Mouse (Mus musculus) cerebellum, adult 9-10 months (tissue): Measurements from ENCODE around the gene Ptch1.
A peak's percentile ranks its signal among the peaks of the same experiment; 100 is the strongest.

Source experiments
- DNase-seq: peaks from one replicate; pipeline ENCODE4 v3.0.0; 2022

Gene Ptch1

DNA sequence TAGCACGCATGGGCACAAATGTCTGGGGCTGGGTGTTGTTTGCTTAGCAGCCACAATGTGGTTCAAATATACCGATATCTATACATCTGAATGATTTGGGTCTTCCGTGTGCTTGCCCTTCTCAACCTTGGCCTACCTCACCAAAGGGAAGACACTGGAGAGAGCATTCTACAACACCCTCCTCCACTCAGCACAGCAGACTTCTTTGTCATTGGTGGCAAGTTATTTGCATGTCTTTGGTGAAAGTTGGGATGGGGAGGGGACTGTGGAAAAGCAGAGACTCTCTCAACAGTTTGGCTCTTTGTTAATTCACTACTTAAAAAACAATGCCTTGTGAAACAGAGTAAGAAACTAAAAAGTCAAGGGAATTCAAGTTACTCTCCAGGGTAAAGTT, 43.0 kb downstream of the Ptch1 start:
- no peak for DNase-seq

DNA sequence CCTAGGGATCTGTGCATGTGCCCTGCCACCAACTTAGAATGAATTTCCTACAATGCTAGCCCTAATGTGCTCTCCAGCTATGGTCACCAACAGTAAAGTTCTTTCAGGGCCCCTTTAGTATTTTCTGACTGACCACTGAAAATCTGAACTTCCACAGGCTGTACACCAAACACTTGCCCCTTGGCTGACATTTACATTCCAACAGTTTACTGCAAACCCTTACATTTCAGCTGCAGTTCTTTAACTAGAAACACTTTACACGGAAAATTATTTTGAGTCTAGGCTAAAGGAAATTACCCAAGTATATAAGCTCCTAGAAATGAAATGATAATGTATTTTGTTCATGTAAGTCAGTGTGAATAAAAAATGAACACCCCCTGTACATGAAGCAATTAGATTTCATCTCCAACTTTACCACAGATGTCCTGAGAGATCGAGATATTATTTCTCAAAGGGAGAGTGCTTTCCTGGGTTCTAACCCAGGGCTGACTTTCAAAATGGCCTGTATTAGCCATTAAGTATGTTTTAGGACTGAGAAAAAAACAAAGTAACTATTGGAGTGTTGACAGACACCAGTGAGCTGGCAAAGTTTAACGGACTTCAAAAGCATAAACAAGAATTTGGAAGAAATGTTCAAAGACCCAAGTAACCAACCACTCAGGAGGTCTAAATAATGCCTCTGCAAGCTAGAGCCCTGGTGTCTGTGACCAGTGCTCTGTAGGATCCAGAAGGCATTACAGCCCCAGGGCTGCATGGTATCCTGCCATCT, 43.6 kb downstream of the Ptch1 start:
- no peak for DNase-seq

DNA sequence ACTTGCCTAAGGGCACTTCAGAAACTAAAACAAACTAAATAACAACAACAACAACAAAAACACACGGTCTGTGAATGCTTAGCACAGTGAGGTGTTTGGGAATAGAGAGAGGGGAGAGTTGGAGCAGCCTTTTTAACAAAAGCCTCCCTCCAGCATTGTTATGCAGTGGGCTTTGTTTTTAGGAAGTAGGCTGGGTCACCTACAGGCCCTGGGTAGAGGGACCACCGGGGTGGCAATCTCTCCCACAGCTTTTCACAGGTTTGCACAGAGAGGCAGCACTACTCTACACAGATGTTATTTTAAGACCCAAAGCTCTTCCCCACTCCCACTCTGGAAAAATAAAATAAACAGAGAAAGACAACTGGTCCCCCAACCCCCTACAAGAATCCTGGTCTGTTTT, 44.5 kb downstream of the Ptch1 start:
- no peak for DNase-seq

- DNase-seq = peak; percentile 58
Measured at GRCm38 (mm10) chr13:63528164-63528675, 45.2 kb downstream of the Ptch1 start.

GRCm38 (mm10) chr13:63525571-63526197, 47.7 kb downstream of the Ptch1 start:
- DNase-seq = no peak

- peak; percentile 68 for DNase-seq
Measured at GRCm38 (mm10) chr13:63524608-63525570, 48.5 kb downstream of the Ptch1 start.

GRCm38 (mm10) chr13:63524061-63524460, 49.3 kb downstream of the Ptch1 start:
- DNase-seq = no peak

DNA sequence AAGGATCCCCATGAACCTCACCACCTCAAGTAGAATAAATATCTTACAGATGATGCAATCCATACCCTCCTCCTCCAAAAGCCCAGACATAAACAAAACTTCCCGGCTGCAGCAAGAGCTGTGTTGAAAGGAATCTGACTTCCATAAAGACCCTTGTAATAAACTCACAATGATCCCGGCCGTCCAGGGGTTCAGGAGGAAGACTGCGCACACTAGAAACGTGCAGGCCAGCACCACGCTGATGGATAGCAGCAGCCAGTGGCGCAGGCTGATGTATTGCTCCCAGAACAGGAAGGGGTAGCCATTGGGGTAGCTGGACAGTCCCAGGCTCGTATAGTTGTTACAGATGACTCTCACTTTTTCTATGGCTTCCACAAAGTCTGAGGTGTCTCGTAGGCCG, 50.6 kb downstream of the Ptch1 start:
- no peak for DNase-seq

GRCm38 (mm10) chr13:63520110-63520509, 53.3 kb downstream of the Ptch1 start:
- DNase-seq = no peak

- no peak for DNase-seq
Measured at GRCm38 (mm10) chr13:63516535-63516934, 56.9 kb downstream of the Ptch1 start.

- DNase-seq = no peak
Measured at GRCm38 (mm10) chr13:63515542-63515941, 57.9 kb downstream of the Ptch1 start.

DNA sequence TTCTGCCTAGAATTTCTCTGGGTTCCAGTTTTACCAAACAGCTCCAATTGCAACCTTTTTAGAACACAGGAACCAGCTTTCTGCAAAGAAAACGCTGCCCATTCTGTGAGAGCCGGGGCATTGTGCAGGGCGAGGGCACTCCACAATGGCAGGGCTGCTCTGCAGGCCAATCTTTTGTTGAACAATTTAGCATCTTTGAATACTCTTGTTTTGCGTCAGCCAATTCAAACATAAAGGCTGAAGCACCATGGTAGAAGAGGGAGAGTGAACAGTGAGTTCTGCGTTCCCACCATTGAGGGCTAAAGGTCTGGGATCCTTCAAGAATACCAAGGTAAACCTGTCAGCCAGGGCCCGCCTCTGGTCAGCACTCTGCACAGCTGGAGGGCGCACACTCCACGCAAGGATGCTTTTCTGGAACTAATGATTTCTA, 58.5 kb downstream of the Ptch1 start:
- no peak for DNase-seq

GRCm38 (mm10) chr13:63513374-63514098, 59.9 kb downstream of the Ptch1 start:
- DNase-seq = no peak

- DNase-seq = no peak
Measured at GRCm38 (mm10) chr13:63512411-63512810, 61.0 kb downstream of the Ptch1 start.

- DNase-seq = no peak
Measured at GRCm38 (mm10) chr13:63507821-63508220, 65.6 kb downstream of the Ptch1 start.

DNA sequence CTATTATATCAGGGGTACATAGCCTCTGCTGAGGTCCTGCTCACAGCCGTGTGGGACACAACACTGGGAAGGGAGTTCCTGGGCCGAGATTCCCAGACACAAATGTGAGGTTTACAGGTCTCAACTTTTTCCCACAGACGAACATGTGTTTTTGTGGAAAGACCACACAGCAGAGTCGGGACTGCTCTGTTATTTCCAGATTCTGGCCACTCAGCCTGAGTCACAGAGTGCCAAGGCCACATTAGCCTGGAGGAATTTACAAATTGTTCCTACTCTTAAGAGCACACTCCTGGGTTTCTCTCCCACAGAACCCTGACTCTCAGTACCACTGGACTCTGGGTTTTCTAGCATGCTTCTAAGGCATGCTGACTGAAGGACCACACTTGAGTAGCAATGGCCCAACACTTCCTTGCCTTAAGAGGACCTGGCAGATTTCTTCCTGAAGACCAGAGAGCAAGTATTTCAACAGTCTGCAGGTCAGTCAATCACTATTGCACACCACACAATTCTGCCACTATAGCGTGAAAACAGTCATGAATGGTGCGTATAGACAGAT, 66.3 kb downstream of the Ptch1 start:
- DNase-seq = no peak

- no peak for DNase-seq
Measured at GRCm38 (mm10) chr13:63506364-63506763, 67.0 kb downstream of the Ptch1 start.

- DNase-seq = no peak
Measured at GRCm38 (mm10) chr13:63502391-63502790, 71.0 kb downstream of the Ptch1 start.

- DNase-seq = no peak
Measured at GRCm38 (mm10) chr13:63499489-63499888, 73.9 kb downstream of the Ptch1 start.

DNA sequence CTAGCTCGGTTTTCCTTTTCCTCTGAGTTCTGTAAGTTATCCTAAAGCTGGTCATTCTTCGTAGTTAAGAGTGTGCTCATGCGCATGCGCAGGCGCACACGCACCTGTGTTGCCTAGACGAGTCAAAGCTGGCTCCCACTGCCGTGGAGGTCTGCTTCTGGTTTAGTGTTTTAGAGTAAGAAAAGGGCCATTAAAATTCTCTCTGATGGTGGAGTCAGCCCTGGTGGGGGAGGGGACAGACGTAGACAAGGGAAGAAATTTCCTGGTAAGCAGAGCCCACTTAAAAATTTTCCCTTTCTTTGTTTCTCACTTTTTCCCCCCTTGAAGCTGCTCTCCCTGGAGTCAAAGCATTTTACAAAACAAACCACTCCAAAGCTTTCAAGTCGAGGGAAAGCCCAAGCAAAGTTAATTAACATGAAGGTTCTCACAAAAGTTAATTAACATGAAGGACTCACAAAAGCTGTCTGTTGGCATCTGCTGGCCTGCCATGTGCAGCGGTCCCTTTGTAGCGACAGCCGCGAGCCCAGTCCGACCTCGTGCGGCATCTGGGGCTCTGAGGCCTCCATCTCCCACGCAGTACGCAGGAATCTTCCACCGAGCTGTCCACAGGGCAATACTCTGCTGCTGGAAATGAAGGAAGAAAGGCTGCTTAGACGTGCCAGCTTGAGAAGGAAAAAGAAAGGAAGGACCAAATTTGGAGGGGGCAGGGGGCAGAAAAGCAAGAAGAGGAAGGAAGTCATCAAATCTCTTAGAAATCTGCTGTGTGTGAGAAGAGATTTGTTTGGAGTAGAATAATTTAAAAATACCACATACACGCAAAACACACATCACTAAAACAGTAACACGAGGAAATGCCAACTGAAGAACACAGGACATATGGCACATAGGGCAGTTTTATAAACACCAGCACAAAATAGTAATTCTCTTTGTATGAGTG, 76.5 kb downstream of the Ptch1 start, which contains the start of gene Fancc:
Fancc (minus strand) TSS at position 633 of the 937 bp plus-strand sequence.
- no peak for DNase-seq

- no peak for DNase-seq
Measured at GRCm38 (mm10) chr13:63487707-63488042, 85.7 kb downstream of the Ptch1 start.
